Mouse (Mus musculus) stomach, postnatal 0 days (tissue): Measurements from ENCODE around the gene Hipk1. TPM values are rescaled to one million over a fixed set of nuclear protein-coding genes. Genes with fewer than 3 reads are reported as not detected.

ENCODE experiments used
- ATAC-seq: fragments of 200-750 bp; cut with Nextera tagmentation; 2 replicates; pipeline ENCODE4 v1.8.0; 2017; ENCODE audit not compliant: low FRiP score, low TSS enrichment
- DNase-seq: peaks from one replicate; pipeline ENCODE4 v3.0.0-alpha.2; 2016; ENCODE audit warnings: low spot score
- H3K27ac ChIP-seq: fragments of 300-500 bp; sonication (generic); replicated peaks from 2 replicates; pipeline ENCODE4 v1.5.1; 2014; ENCODE audit warnings: mild to moderate bottlenecking, control low read depth
- H3K27me3 ChIP-seq: fragments of 300-500 bp; sonication (generic); 2 replicates; pipeline ENCODE4 v1.6.1; 2014; ENCODE audit warnings: low read length; ENCODE audit not compliant: control insufficient read depth, insufficient read depth
- H3K36me3 ChIP-seq: fragments of 300-500 bp; sonication (generic); 2 replicates; pipeline ENCODE4 v1.6.1; 2014; ENCODE audit warnings: low read length, mixed read lengths; ENCODE audit not compliant: control insufficient read depth, insufficient read depth
- H3K4me1 ChIP-seq: fragments of 300-500 bp; sonication (generic); replicated peaks from 2 replicates; pipeline ENCODE4 v1.6.1; 2014; ENCODE audit warnings: antibody characterized with exemption; ENCODE audit not compliant: control insufficient read depth, insufficient read depth
- H3K4me2 ChIP-seq: fragments of 300-500 bp; sonication (generic); replicated peaks from 2 replicates; pipeline ENCODE4 v1.6.1; 2014; ENCODE audit warnings: low read depth, mild to moderate bottlenecking, control low read depth, moderate library complexity
- H3K4me3 ChIP-seq: fragments of 300-500 bp; sonication (generic); 2 replicates; pipeline ENCODE4 v1.5.1; 2014; ENCODE audit warnings: low read depth, low read length, control low read depth
- H3K9ac ChIP-seq: fragments of 300-500 bp; sonication (generic); 2 replicates; pipeline ENCODE4 v1.6.1; 2014; ENCODE audit warnings: mild to moderate bottlenecking, low read length, control low read depth, mixed read lengths
- H3K9me3 ChIP-seq: fragments of 300-500 bp; sonication (generic); 2 replicates; pipeline ENCODE4 v1.6.1; 2016; ENCODE audit warnings: low read length; ENCODE audit not compliant: control insufficient read depth
- CTCF ChIP-seq: IDR thresholded peaks from 2 replicates; pipeline ENCODE4 v1.5.1; 2016; ENCODE audit warnings: antibody characterized with exemption, low read depth, mild to moderate bottlenecking, moderate library complexity
- EP300 ChIP-seq: optimal IDR thresholded peaks from 2 replicates; pipeline ENCODE3; 2016; ENCODE audit warnings: antibody characterized with exemption
- WGBS: fragments of 180-500 bp; shearing (Covaris S2); extraction: QIAGEN DNeasy Blood & Tissue Kit; methylation state at CpG from one replicate; pipeline ENCODE4 v1.1.7; 2014; 5-methylcytosine and 5-hydroxymethylcytosine counted together
- polyA plus RNA-seq: library from polyadenylated mRNA; unstranded; fragments of >200 nt; fragmentation: Nextera tagmentation; extraction: Ambion mirVana; gene quantifications from 2 replicates; pipeline ENCODE4 v1.2.1, GENCODE M21; 2015

The Hipk1 gene
- polyA plus RNA-seq, 1 experiment from 2014 or later: 6.7 TPM

DNA sequence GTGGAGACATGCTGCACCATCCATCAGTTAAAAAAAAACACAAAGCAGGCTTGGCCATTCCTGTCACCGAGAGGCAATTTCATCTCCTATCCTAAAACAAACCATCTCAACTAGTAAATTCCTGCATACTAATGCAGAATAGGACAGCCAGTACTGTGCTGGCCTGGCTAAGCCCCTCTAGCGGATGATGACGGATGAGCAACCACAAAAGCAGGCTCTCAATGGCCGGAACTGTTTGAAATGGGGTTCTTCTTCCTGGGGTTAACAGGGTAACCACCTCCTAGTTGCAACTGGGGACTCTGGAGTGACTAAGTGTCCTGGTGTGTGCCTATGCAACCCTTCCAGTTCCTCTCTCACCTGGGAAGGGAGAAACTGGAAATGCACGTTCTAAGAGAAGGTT is 51.0 kb downstream of the Hipk1 start:
- 52% methylated on average over 5 of the region's 5 CpGs for whole genome bisulfite sequencing
- Histone ChIP-seq H3K36me3 (peaks cover 16% of the 10 kb centered on the region), H3K4me2 (no peak overlapping the region), H3K27me3 (no peaks in the 10 kb centered on the region), H3K4me3 (no peak overlapping the region), H3K9ac (no peak overlapping the region), H3K27ac (no peak overlapping the region), H3K4me1 (peaks cover 3% of the 10 kb centered on the region; the same call in 1 of the 2 replicates), H3K9me3 (no peaks in the 10 kb centered on the region)
- DNase-seq (no peak), ATAC-seq (no peak)
- no peak for TF ChIP-seq EP300
- peak; percentile 36; the same call in 1 of the 2 replicates for TF ChIP-seq CTCF

GRCm38 (mm10) chr3:103739329-103739728 is 52.0 kb downstream of the Hipk1 start, which contains the start of gene Gm10964:
Gene Gm10964, plus strand, starts transcription at chr3:103739366.
- peak within 1 kb of the TSS; percentile 31 for H3K4me3 ChIP-seq
- DNase-seq (no peak), ATAC-seq (no peak)
- H3K27ac ChIP-seq: peak within 1 kb of the TSS; percentile 89
- peaks cover 3% of the 10 kb centered on the region; the same call in 1 of the 2 replicates for H3K4me1 ChIP-seq
- H3K36me3 ChIP-seq: peaks cover 11% of the 10 kb centered on the region
- WGBS: 96% methylated on average over 1 of the region's 1 CpGs
- no peak for TF ChIP-seq EP300
- TF ChIP-seq CTCF: no peak
- H3K27me3 ChIP-seq: no peaks in the 10 kb centered on the region
- no peaks in the 10 kb centered on the region for H3K9me3 ChIP-seq
- no peak within 1 kb of the TSS for H3K9ac ChIP-seq
- H3K4me2 ChIP-seq: peak within 1 kb of the TSS; percentile 48

DNA sequence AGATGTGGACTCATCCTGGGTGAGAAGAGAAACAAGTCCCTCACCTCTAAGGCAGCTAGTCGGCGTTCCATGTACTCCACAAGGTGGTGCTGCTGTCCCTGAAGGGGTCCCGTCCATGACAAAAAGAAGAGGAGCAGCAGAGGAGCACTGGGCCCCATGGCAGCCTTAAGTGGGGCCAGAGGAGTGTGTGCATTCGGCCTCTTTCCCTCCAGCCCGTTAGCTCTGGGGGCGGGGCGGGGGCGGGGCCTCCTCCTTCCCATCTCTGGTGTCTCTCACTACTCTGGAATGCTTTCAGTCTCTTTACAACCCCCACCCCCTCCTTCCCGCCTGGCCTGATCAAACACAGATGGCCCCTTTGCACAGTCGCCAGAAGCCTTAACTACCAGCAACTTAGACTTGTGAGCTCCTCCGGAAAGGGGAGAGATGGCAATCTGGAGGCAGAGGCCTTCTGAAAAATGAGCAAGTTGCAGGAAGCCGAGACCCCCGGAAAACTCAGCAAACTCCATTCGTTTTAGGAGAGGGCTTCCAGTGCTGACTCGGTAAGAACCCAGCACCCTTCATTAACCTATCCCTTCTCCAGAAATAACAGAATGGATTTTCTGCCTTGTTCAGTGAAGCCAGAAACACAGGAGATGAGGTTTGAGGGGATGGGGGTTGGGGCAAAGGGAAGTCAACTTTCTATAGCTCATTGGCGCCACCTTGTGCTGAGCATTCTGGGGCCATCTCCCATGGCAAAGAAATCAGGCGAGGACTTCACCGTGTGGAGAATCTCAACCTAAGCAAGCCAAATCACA is 53.4 kb downstream of the Hipk1 start, which contains the start of gene Olfml3:
Gene Olfml3 (minus strand): TSS at position 224 of the 794 bp plus-strand sequence.
- Histone ChIP-seq H3K27ac (peak within 1 kb of the TSS; percentile 89), H3K9ac (peak within 1 kb of the TSS; percentile 56), H3K4me1 (peaks cover 7% of the 10 kb centered on the region; the same call in 1 of the 2 replicates), H3K27me3 (no peaks in the 10 kb centered on the region), H3K4me3 (peak within 1 kb of the TSS; percentile 31), H3K36me3 (peaks cover 3% of the 10 kb centered on the region; the same call in 1 of the 2 replicates), H3K9me3 (no peaks in the 10 kb centered on the region), H3K4me2 (peak within 1 kb of the TSS; percentile 48)
- ATAC-seq (peak; percentile 89), DNase-seq (peak; percentile 86)
- WGBS: under 1% methylated on average over 18 of the region's 18 CpGs
- TF ChIP-seq CTCF (peak; percentile 93), EP300 (peak; percentile 80)

DNA sequence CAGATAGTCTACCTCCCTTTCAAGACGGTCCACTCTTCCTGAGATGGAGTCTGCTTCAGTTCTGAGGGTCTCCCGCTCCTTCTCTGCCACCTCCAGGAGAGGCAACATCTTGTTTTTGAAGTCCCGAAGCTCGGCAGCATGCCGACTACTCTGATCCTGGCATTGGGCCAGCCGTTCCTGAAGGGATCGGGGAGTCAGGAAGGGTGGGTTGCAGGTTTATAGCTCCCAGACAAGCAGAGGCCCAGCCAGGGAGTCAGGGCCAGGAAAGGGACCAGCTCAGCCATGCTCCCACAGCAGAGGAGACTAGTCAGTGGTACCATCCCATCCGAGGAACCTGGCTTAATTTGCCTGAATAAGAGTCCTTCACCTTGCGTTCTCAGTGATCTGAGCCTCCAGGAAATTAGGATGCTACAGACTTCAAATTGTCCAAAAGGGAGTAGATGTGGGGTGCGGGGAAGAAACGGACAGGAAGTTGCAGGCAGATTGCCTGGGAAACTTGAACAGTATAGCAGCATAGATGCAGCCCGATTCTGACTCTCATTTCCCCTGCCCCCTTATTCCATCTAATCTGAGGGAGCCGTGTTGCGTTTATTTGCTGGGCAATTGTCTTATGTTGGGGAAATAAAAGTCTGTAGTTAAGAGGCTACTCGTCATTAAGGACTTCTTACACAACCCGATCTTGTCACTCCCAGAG is 54.2 kb downstream of the Hipk1 start:
- Histone ChIP-seq H3K4me3 (peak overlapping the region; percentile 31), H3K9ac (peak overlapping the region; percentile 56), H3K4me1 (peaks cover 7% of the 10 kb centered on the region; the same call in 1 of the 2 replicates), H3K9me3 (no peaks in the 10 kb centered on the region), H3K36me3 (peaks cover 2% of the 10 kb centered on the region; the same call in 1 of the 2 replicates), H3K27ac (peak overlapping the region; percentile 89), H3K27me3 (no peaks in the 10 kb centered on the region), H3K4me2 (peak overlapping the region; percentile 48)
- WGBS: 32% methylated on average over 16 of the region's 16 CpGs
- DNase-seq (no peak), ATAC-seq (no peak; the same call in 1 of the 2 replicates)
- TF ChIP-seq CTCF: no peak
- no peak for TF ChIP-seq EP300

DNA sequence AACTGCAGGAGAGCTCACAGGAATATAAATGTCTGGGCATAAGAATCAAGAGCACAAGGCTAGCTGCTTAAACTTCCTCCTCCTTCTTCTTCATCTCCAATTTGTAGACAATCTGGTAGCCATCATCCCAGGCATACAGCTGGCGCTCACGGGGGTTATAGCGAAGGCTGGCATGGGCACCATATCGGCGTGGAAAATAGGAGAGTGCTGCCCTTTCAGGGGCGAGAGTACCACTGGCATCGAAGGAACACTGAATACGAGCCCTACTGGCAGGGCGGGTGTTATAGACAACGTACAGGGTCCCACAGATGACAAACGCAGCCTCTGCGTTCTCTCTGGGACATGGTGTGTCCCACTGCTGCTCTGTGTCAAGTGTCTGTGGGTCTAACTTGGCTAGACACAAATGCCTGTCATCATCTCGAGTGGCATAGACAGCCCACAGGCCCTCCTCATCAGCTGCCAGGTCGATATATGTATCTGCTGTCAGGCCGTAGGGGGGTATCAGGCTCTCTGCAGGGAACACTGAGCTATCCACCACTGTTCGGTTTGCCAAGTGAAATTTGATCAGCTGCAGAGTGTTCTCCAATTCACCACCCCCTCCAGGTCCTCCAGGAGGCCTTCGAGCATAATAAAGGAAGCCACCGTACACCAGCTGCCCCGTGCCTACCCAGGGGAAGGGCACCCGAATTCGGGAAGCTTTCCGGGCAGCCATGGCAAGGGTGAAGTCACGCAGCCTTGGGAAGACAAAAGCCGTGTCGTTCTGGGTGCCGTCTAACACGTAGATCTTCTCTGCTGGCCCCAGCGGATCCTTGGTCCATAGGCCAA is 55.4 kb downstream of the Hipk1 start:
- ATAC-seq: no peak
- WGBS: 68% methylated on average over 28 of the region's 28 CpGs
- Histone ChIP-seq H3K9ac (0 out of 2 replicates have a peak overlapping the region, but pooled peaks have one; percentile 14), H3K4me1 (peaks cover 7% of the 10 kb centered on the region; the same call in 1 of the 2 replicates), H3K27me3 (no peaks in the 10 kb centered on the region), H3K27ac (peak overlapping the region; percentile 49; the same call in 1 of the 2 replicates), H3K36me3 (no peaks in the 10 kb centered on the region), H3K9me3 (no peaks in the 10 kb centered on the region), H3K4me2 (peak overlapping the region; percentile 48), H3K4me3 (no peak overlapping the region)
- TF ChIP-seq EP300: no peak
- no peak for TF ChIP-seq CTCF
- DNase-seq: no peak
